Mouse (Mus musculus): Measurements from ENCODE around the gene Hepacam.

- TF ChIP-seq USF1 (IDR thresholded peaks at IDR 0.05; ENCODE audit: low read depth) (no peak), MYOG (IDR thresholded peaks at IDR 0.05; ENCODE audit: control insufficient read depth in 1 of 3, insufficient read depth in 1 of 3, insufficient read length in 2 of 3, low read depth in 2 of 3) (no peak), TCF12 (IDR thresholded peaks at IDR 0.05; ENCODE audit: insufficient read depth, poor library complexity, severe bottlenecking) (no peak), POLR2A (IDR thresholded peaks at IDR 0.05; ENCODE audit: insufficient read length, low read depth) (no peak), CEBPB (IDR thresholded peaks at IDR 0.05; ENCODE audit: insufficient read depth, poor library complexity, severe bottlenecking) (no peak)
Measured at GRCm38 (mm10) chr9:37368081-37368830, 1.1 kb downstream of the Hepacam start.
